19 mouse cellular contexts compared by ENCODE assay signal in genomic region chr17:51826461-51826860, GRCm38 (mm10). TPM values are rescaled to one million over a fixed set of nuclear protein-coding genes. Genes with fewer than 3 reads are reported as not detected.
DNase-seq lines count a peak whose midpoint lies in the region; ATAC-seq and TF ChIP-seq lines count a peak whose summit lies in the region.
"Had no signal": no experiment of that assay in that cellular context is flagged by ENCODE, and none has a peak within 500 bp of the region (broad histone marks: within the 10 kb centered on the region; RNA-seq: fewer than 3 reads in every experiment).

No protein-coding gene starts in this region.

- DNase-seq in frontal cortex, postnatal 14 days (ENCODE audit: low spot score in 2 of 2), result no peak
- DNase-seq in R1 (ENCODE audit: low read depth, low spot score), result peak; percentile 36
- DNase-seq in thymus, postnatal 25 days, result peak; percentile 82
- no peak for DNase-seq in kidney, adult 2 months
- DNase-seq: adrenal gland, adult 2 months; cerebellum, adult 11-12 months; cerebellum, postnatal 25 days; gastrocnemius, adult 2 months; heart, adult 11 months; liver, embryonic 13.5 days had no signal

- H3K36me3 ChIP-seq in kidney, adult 2 months (ENCODE audit: control insufficient read depth, insufficient read depth, low read length), result no peaks in the 10 kb centered on the region
- no peaks in the 10 kb centered on the region for H3K36me3 ChIP-seq in intestine, embryonic 16.5 days (ENCODE audit: control insufficient read depth, insufficient read depth, low read length)
- H3K36me3 ChIP-seq: liver, embryonic 13.5 days; lung, embryonic 15.5 days; midbrain, embryonic 15.5 days had no signal

- H3K4me1 ChIP-seq in kidney, adult 2 months (ENCODE audit: control insufficient read depth, insufficient read depth, low read length), result no peaks in the 10 kb centered on the region
- H3K4me1 ChIP-seq in intestine, embryonic 16.5 days (ENCODE audit: control insufficient read depth, insufficient read depth, low read length), result 0 out of 2 replicates have a peak, but pooled peaks cover 1% of the 10 kb centered on the region
- H3K4me1 ChIP-seq: liver, embryonic 13.5 days had no signal

- H3K9me3 ChIP-seq in intestine, embryonic 16.5 days (ENCODE audit: control insufficient read depth, low read length), result no peaks in the 10 kb centered on the region
- H3K9me3 ChIP-seq: liver, embryonic 13.5 days; lung, embryonic 15.5 days; midbrain, embryonic 15.5 days had no signal

- no peak overlapping the region for H3K9ac ChIP-seq in intestine, embryonic 16.5 days (ENCODE audit: low read depth, low read length)
- H3K9ac ChIP-seq: liver, embryonic 13.5 days; lung, embryonic 15.5 days; midbrain, embryonic 15.5 days had no signal

- H3K27me3 ChIP-seq in kidney, adult 2 months (replicated peaks; ENCODE audit: control insufficient read depth, insufficient read depth, low read length), result peaks cover 5% of the 10 kb centered on the region
- peaks cover 22% of the 10 kb centered on the region for H3K27me3 ChIP-seq in intestine, embryonic 16.5 days (replicated peaks; ENCODE audit: control insufficient read depth, insufficient read depth, low read length)

- 48% methylated on average over 4 of the region's 4 CpGs for WGBS in kidney, adult 2 months
- 52% methylated on average over 4 of the region's 4 CpGs for WGBS in intestine, embryonic 16.5 days

- TF ChIP-seq POLR2A in kidney, adult 2 months (IDR thresholded peaks at IDR 0.05; ENCODE audit: low read depth, low read length), result no peak

- no peak overlapping the region for H3K4me3 ChIP-seq in kidney, adult 2 months (ENCODE audit: insufficient read depth, low read depth, low read length)
- H3K4me3 ChIP-seq in intestine, embryonic 16.5 days (ENCODE audit: low read length), result no peak overlapping the region
- H3K4me3 ChIP-seq: gastrocnemius, adult 2 months; liver, embryonic 13.5 days; lung, embryonic 15.5 days; midbrain, embryonic 15.5 days had no signal

- H3K27ac ChIP-seq in kidney, adult 2 months (ENCODE audit: insufficient read depth, low read depth, low read length), result no peak overlapping the region
- H3K27ac ChIP-seq in intestine, embryonic 16.5 days (ENCODE audit: low read length), result no peak overlapping the region
- H3K27ac ChIP-seq: gastrocnemius, adult 2 months; kidney, postnatal 0 days; liver, embryonic 13.5 days; lung, embryonic 15.5 days; midbrain, embryonic 15.5 days had no signal

- TF ChIP-seq CTCF in kidney, adult 2 months (conservative IDR thresholded peaks at IDR 0.05; ENCODE audit: insufficient read depth, insufficient read length, low read depth, low read length), result no peak

- ATAC-seq in frontal cortex, adult (ENCODE audit: low TSS enrichment), result peak; percentile 68
- peak; percentile 47; the same call in 1 of the 2 replicates for ATAC-seq in neutrophil, adult 5-6 weeks (ENCODE audit: extremely low read depth, insufficient number of reproducible peaks, low FRiP score, poor library complexity, severe bottlenecking)
- no peak for ATAC-seq in intestine, embryonic 16.5 days
- no peak; the same call in 1 of the 2 replicates for ATAC-seq in granulocyte monocyte progenitor cell, adult 5-6 weeks (replicated peaks; ENCODE audit: poor library complexity, severe bottlenecking)
- ATAC-seq: forebrain, embryonic 16.5 days; midbrain, embryonic 15.5 days; Patski had no signal

- no peak overlapping the region for H3K4me2 ChIP-seq in intestine, embryonic 16.5 days (ENCODE audit: low read depth, low read length)
- H3K4me2 ChIP-seq: liver, embryonic 13.5 days; lung, embryonic 15.5 days; midbrain, embryonic 15.5 days had no signal

RNA-seq across cellular contexts. Expression of gene Satb1, which starts 6.6 kb away (rescaled TPM):
- total RNA-seq in neutrophil, adult 5-6 weeks (2017), result 174 and 181 TPM in 2 replicates
- polyA plus RNA-seq in kidney, adult 2 months (2012; rRNA removed), result 1.8 and 4.3 TPM in 2 replicates
- 2.6 and 3.3 TPM in 2 replicates for polyA plus RNA-seq in intestine, embryonic 16.5 days (2015; fragmentation: Nextera tagmentation; extraction: Ambion mirVana)
- total RNA-seq in granulocyte monocyte progenitor cell, adult 5-6 weeks (2014; fragmentation: Nextera tagmentation), result 33.7 and 43.3 TPM in 2 replicates
- 12.1 and 16.2 TPM in 2 replicates for total RNA-seq in granulocyte monocyte progenitor cell, adult 5-6 weeks (2017)

Comparison
In these comparisons a context has a peak if more than half of its experiments do, and no peak if none do; other contexts are left out.
1. ATAC-seq: peak in frontal cortex, adult (single experiment) and neutrophil, adult 5-6 weeks (single experiment); none in intestine, embryonic 16.5 days (single experiment) and granulocyte monocyte progenitor cell, adult 5-6 weeks (single experiment).
2. DNase-seq: peak in R1 (single experiment) and thymus, postnatal 25 days (single experiment); none in frontal cortex, postnatal 14 days (0 of 2) and kidney, adult 2 months (single experiment).